Mouse (Mus musculus) cerebellum, postnatal 25 days (tissue): ENCODE measurements at regions not wholly inside any gene's neighbourhood (a gene's known extent, or its start where the extent isn't known, plus 50 kb on each side); places are given as distances from the start of the nearest gene placed in this dataset.
A peak's percentile ranks its signal among the peaks of the same experiment; 100 is the strongest.
"Not testable (repeated sequence)": the region's sequence is repeated elsewhere in the genome, so short reads cannot be mapped to it uniquely, and the experiment has no call there.

Experiments
- DNase-seq, 2 experiments: peaks; one replicate each; pipeline ENCODE4 v3.0.0; 2021; ENCODE audit warnings: mixed read lengths in 2 of 2

- DNase-seq = no peak
These were observed 378.2 kb downstream of the Fbxo8 start for GRCm38 (mm10) chr8:56929076-56929475.

- no peak for DNase-seq
These were observed 381.5 kb downstream of the Fbxo8 start for GRCm38 (mm10) chr8:56932421-56932820.

GRCm38 (mm10) chr8:56962186-56962585, 358.6 kb upstream of the Hand2 start:
- DNase-seq = no peak

GRCm38 (mm10) chr8:56970311-56970710, 350.5 kb upstream of the Hand2 start:
- DNase-seq = no peak

- no peak for DNase-seq
These were observed 341.8 kb upstream of the Hand2 start for GRCm38 (mm10) chr8:56978994-56979393.

GRCm38 (mm10) chr8:56979416-56979815, 341.4 kb upstream of the Hand2 start:
- DNase-seq = peak in 1 of 2 experiments; percentile 6

- no peak for DNase-seq
These were observed 310.3 kb upstream of the Hand2 start for GRCm38 (mm10) chr8:57010318-57011024.

- DNase-seq = no peak
These were observed 306.9 kb upstream of the Hand2 start for GRCm38 (mm10) chr8:57013813-57014320.

GRCm38 (mm10) chr8:57016329-57016728, 304.5 kb upstream of the Hand2 start:
- no peak for DNase-seq

GRCm38 (mm10) chr8:57028096-57028495, 292.7 kb upstream of the Hand2 start:
- peak in 1 of 2 experiments; percentile 21 for DNase-seq

GRCm38 (mm10) chr8:57048490-57048889, 272.3 kb upstream of the Hand2 start:
- no peak for DNase-seq

GRCm38 (mm10) chr8:57048909-57049308, 271.9 kb upstream of the Hand2 start:
- DNase-seq = no peak

GRCm38 (mm10) chr8:57052661-57053060, 268.1 kb upstream of the Hand2 start:
- no peak for DNase-seq

GRCm38 (mm10) chr8:57076995-57077394, 243.8 kb upstream of the Hand2 start:
- no peak for DNase-seq

GRCm38 (mm10) chr8:57086811-57087210, 234.0 kb upstream of the Hand2 start:
- DNase-seq = no peak

GRCm38 (mm10) chr8:57092403-57092802, 228.4 kb upstream of the Hand2 start:
- DNase-seq = no peak

GRCm38 (mm10) chr8:57095169-57095568, 225.6 kb upstream of the Hand2 start:
- DNase-seq = no peak

- DNase-seq = not testable (repeated sequence)
These were observed 209.9 kb upstream of the Hand2 start for GRCm38 (mm10) chr8:57110765-57111402.

- DNase-seq = no peak
These were observed 209.4 kb upstream of the Hand2 start for GRCm38 (mm10) chr8:57111403-57111771.

GRCm38 (mm10) chr8:57113915-57114314, 206.9 kb upstream of the Hand2 start:
- DNase-seq = no peak

GRCm38 (mm10) chr8:57115303-57115702, 205.5 kb upstream of the Hand2 start:
- DNase-seq = no peak

- no peak for DNase-seq
These were observed 186.7 kb upstream of the Hand2 start for GRCm38 (mm10) chr8:57134041-57134440.

GRCm38 (mm10) chr8:57134726-57135125, 186.1 kb upstream of the Hand2 start:
- no peak for DNase-seq

- no peak for DNase-seq
These were observed 172.7 kb upstream of the Hand2 start for GRCm38 (mm10) chr8:57148036-57148435.
